Mouse (Mus musculus) T-helper 2 cell (primary cell): ENCODE measurements around the gene Card10.

Experiments
- in situ Hi-C: fragments of 300-600 bp; cut with MboI, MseI; formaldehyde crosslinking; loops from one replicate; pipeline ENCODE4 v1.15.1; 2025; ENCODE audit warnings: high pct_unique_total_duplicates

Gene Card10

GRCm38 (mm10) chr15:78772856-78773255 is 30.0 kb downstream of the Card10 start:
- in situ Hi-C loops, result no loop called here

GRCm38 (mm10) chr15:78772368-78772763 is 30.5 kb downstream of the Card10 start:
- in situ Hi-C loops, result no loop called here

- in situ Hi-C loops, result no loop called here
Measured at GRCm38 (mm10) chr15:78771531-78772367, 31.1 kb downstream of the Card10 start.

- in situ Hi-C loops, result no loop called here
Measured at GRCm38 (mm10) chr15:78770983-78771355, 31.9 kb downstream of the Card10 start.

- in situ Hi-C loops, result no loop called here
Measured at GRCm38 (mm10) chr15:78770234-78770982, 32.4 kb downstream of the Card10 start.

GRCm38 (mm10) chr15:78769064-78769463 is 33.8 kb downstream of the Card10 start:
- in situ Hi-C loops, result no loop called here

- in situ Hi-C loops, result no loop called here
Measured at GRCm38 (mm10) chr15:78763704-78764103, 39.1 kb downstream of the Card10 start.

GRCm38 (mm10) chr15:78763210-78763609 is 39.6 kb downstream of the Card10 start:
- in situ Hi-C loops, result no loop called here

GRCm38 (mm10) chr15:78761112-78761511 is 41.7 kb downstream of the Card10 start:
- in situ Hi-C loops, result no loop called here

GRCm38 (mm10) chr15:78758132-78758531 is 44.7 kb downstream of the Card10 start:
- in situ Hi-C loops, result no loop called here

- in situ Hi-C loops, result no loop called here
Measured at GRCm38 (mm10) chr15:78755966-78756725, 46.7 kb downstream of the Card10 start.

GRCm38 (mm10) chr15:78755226-78755625 is 47.6 kb downstream of the Card10 start:
- in situ Hi-C loops, result no loop called here

- in situ Hi-C loops, result no loop called here
Measured at GRCm38 (mm10) chr15:78754144-78754543, 48.7 kb downstream of the Card10 start.

- in situ Hi-C loops, result no loop called here
Measured at GRCm38 (mm10) chr15:78752991-78753390, 49.9 kb downstream of the Card10 start.

- in situ Hi-C loops, result no loop called here
Measured at GRCm38 (mm10) chr15:78750608-78751350, 52.1 kb downstream of the Card10 start.

GRCm38 (mm10) chr15:78749855-78750254 is 53.0 kb downstream of the Card10 start:
- in situ Hi-C loops, result no loop called here

GRCm38 (mm10) chr15:78744206-78744605 is 58.6 kb downstream of the Card10 start:
- in situ Hi-C loops, result loop anchor here (5.0 kb wide), 1 partner anchor 122 kb away; no protein-coding TSS in a partner anchor

GRCm38 (mm10) chr15:78742831-78743230 is 60.0 kb downstream of the Card10 start:
- in situ Hi-C loops, result loop anchor here (5.0 kb wide), 1 partner anchor 121 kb away; no protein-coding TSS in a partner anchor

- in situ Hi-C loops, result loop anchor here (5.0 kb wide), 1 partner anchor 118 kb away; no protein-coding TSS in a partner anchor
Measured at GRCm38 (mm10) chr15:78740662-78741061, 62.2 kb downstream of the Card10 start.

- in situ Hi-C loops, result no loop called here
Measured at GRCm38 (mm10) chr15:78737146-78737545, 65.7 kb downstream of the Card10 start.

- in situ Hi-C loops, result no loop called here
Measured at GRCm38 (mm10) chr15:78736681-78737100, 66.2 kb downstream of the Card10 start.
